Mouse (Mus musculus): ENCODE data around the gene Olfr24. TPM values are rescaled to one million over a fixed set of nuclear protein-coding genes. Genes with fewer than 3 reads are reported as not detected.
"Not testable (repeated sequence)": the region's sequence is repeated elsewhere in the genome, so short reads cannot be mapped to it uniquely, and the experiment has no call there.

The Olfr24 gene
- not detected in 2 replicates for total RNA-seq (2021)
- long read RNA-seq, experiment 1 = 0 reads
- long read RNA-seq, experiment 2 = 0 reads

DNA sequence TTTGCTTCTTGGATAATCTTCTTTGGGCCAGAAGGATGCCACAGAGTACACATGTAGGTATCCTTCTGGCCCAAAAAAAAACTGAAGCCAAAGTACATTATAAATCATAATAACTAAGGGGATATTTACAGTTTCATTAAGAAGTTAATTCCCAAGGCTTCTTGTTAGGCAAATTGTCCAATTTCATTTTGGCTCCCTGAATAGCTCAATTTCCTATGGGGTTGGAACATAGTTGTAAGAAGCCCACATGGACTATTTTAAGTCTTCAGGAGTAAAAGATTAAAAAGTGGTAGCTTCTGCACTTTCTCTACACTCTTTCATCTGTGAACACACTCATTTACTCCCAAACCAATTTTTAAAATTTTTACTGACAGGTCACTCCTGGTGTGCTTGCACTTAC, at the start of gene Olfr24:
Olfr24 (minus strand) TSS at position 101 of the 400 bp plus-strand sequence.
- DNase-seq = no peak

DNA sequence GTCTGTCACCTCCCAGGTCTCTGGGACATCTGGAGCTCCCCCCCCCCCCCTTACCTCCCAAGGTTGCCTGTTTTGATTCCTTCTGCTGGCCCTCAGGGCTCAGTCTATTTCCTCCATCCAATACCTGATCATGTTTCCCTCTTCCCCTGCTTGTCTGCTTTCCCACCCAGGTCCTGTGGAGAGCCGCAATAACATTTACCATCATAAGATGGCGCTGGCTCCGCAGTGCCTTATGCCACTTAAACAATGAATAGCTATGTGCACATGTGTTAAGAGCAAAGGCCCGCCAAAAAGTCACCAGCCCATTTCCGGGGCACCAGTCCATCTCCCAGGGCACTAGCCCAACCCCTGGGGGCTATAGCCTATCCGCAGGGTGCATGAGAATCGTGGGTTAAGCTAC, 21.5 kb upstream of the Olfr24 start:
- DNase-seq = no peak

DNA sequence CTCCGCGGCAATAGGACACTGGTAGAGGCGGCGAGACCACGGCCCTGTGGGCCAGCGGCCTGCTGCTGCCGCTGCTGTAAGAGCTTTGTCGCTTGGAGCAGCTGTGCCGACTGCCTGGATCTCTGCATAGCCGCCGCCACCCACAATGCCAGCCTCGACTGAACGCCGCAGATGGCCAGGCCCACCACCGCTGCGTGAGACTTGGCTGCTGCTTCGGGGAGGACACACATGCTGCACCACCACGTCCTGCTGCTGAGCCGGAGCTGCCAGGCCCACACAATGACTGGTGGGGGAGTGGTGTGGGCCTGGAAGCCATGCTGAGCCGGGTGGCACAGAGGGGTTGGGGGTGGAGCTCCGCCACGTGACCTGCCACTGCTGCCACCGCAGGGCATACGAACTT, 15.7 kb upstream of the Olfr24 start:
- no peak for DNase-seq

DNA sequence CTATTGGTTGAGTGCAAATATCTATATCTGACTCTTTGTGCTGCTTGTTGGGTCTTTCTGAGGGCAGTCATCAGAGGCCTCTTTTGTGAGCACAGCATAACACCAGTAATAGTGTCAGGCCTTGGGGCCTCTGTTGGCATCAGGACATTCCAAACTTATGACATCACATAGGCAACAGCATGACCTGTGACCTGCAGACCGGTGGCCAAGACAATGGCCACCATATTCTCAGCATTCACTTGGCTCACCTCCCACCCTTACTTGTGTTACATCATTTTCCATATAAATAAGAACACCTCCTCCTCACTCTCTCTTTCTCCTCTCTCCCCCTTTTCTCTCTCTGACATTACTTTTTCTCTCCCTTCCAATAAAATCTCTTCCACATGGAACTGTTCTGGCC, 15.2 kb upstream of the Olfr24 start:
- DNase-seq = no peak

DNA sequence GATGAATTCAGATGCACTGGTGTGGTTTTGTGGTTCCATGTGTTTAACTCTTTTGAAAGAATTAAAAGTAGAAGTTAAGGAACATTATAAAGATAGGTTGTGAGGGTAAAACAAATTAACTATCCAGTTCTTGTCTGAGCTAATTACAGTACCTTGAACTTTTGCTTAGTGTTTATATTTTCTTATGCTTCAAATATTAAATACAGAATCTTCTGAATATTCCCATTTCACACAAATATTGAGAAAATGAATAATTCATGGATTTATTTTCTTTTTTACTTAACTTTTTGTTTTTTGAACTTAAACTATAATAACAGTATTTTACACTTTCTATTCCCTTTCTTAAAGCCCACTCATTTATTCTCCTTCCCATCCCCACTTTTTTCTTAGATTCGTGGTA, 8.2 kb downstream of the Olfr24 start:
- no peak for DNase-seq

DNA sequence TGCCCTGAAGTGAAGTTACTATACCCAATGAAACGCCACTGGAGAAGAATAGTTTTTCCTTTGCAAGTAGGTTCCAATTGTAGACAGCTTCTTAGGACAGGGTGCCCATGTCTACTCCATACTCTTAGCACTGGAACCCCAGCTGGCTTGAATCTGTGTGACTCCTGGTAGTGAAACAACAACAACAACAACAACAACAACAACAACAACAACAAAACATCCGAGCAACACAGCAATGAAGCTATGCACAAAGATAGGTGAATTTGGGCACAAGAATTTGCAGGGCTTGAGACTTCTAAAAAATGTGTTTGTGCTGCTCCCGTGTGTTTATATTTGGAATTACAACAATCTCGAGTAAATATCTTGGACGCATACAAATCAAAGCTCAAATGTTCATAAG, 19.2 kb downstream of the Olfr24 start:
- no peak for DNase-seq

DNA sequence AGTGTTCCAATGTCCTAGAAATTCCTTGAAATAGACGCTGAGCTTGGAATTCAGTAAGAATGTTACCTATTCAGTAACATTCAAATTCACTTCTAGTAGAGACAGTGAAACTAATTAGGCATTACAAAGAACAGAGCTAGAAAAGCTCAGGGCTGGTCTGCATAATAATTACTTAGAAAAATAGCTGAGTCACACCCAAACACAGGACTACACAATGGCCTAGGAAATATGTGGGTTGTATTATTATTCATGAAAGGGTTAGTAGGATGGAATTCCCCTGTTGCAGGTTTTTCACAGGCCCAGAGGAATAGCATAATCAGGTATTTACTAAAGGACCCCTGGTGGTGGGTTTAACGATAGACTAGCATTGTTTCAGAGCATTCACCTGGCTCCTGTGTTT, 29.6 kb downstream of the Olfr24 start:
- DNase-seq = not testable (repeated sequence)

DNA sequence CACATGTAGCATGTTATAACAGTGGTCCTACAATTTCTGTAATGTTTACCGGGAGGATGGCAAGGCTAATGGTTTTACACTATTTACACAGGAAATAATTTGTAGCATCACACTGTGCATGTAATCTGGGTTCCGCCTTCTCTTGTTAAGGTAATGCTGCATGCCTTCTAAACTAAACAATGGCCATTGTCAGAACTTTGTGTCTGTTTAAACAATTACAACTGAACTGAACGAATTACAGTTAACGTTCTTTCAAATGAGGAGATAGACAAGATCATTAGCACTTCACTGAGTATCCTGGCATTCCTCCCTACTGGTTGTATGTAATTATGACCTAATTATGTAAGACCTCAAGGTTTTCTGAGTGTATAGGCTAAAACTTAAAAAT, 41.1 kb downstream of the Olfr24 start:
- DNase-seq = no peak

DNA sequence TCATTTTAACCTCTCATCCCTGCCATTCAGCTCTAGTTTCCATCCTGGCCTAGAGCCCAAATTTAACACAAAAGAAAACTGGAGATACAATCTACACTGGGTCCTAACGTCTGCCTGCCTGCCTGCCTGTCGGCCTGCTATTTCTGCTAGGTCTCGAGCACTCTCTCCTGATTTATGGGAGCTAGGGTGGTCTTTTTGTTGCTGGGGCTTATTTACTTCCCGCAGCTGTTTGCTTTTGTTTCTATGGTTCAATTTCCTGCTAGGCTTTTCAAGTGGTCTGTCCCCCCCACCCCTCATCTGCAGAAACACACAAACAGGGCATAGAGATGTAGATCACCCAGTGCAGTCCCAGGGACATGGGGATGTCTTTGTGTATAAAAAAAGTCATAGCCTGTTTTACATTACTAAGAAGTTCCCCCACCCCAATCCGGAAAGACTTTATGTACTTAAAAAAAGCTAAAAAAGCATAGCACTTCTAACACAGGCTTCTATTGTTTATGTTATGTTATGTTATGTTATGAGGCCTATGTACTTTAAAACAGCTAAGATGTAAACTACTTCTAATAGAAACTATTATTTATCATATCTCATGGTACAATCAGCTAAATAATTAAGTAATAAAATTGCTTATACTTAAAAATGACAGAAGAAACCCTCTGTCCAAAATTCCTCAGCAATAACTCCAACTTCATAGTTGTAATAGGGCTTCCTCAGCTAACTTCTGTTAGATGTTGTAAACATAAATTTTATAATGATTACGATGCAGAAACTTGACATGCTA, 41.7 kb downstream of the Olfr24 start:
- DNase-seq = no peak

DNA sequence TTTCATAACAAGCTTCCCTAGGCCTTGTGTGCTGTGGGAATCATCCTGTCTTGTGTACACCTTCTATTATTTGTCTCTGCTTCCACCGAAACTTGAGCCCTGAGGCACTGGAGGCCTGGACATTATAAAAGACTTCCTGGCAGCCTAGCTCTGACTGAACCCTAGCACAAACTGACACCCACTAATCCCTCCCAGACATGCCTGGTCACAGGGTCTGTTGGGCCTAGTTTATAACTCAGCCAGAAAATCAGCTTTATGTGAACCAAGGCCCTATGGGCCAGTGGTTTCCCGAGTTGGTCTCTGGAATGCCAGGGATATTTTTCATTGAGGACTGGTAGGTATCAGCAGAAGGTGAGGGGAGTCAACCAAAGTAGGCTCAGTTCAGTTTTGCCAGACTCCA, 42.8 kb downstream of the Olfr24 start:
- DNase-seq = no peak

DNA sequence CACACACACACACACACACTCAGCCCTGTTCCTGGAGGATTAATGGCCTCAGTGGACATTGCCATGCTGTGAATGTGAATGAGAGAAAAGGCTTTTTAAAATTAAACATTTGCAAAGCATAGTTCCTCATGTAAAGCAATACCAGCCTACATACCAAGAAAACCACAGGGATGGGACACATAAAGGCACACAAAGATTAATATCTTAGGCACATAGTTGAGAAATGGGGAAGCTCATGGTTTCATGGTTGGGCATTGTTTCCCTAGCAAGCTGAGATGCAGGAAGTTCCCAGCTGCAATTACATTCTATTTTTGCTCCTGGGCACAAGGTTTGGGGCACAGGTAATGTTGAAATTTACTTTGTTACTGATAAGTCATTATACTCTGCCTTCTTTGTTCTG, 58.2 kb downstream of the Olfr24 start:
- no peak for DNase-seq

Other genes starting within 250 kb of the Olfr24 start
- 3.6 and 4.2 TPM in 2 replicates for gene Muc16, start 89.5 kb downstream of the Olfr24 start, total RNA-seq (2021)
- gene Olfr828, start 55.5 kb upstream of the Olfr24 start, total RNA-seq (2021) = not detected in 2 replicates
- not detected in 2 replicates for gene Olfr829, start 90.9 kb upstream of the Olfr24 start, total RNA-seq (2021)
- gene Olfr830, start 110.7 kb upstream of the Olfr24 start, total RNA-seq (2021) = not detected in 2 replicates
- not detected in 2 replicates for gene Olfr832, start 173.1 kb upstream of the Olfr24 start, total RNA-seq (2021)
- not detected in 2 replicates for gene Olfr834, start 224.0 kb upstream of the Olfr24 start, total RNA-seq (2021)